Mouse (Mus musculus) forebrain, postnatal 0 days (tissue): Measurements from ENCODE around the gene Rgmb. TPM values are rescaled to one million over a fixed set of nuclear protein-coding genes. Genes with fewer than 3 reads are reported as not detected.

Experiments
- ATAC-seq: fragments of 200-750 bp; cut with Nextera tagmentation; 2 replicates; pipeline ENCODE4 v1.8.0; 2017; ENCODE audit warnings: mild to moderate bottlenecking, moderate library complexity
- DNase-seq: peaks from one replicate; pipeline ENCODE4 v3.0.0-alpha.2; 2015
- H3K27ac ChIP-seq: fragments of 300-500 bp; sonication (generic); 2 replicates; pipeline ENCODE4 v1.5.1; 2014; ENCODE audit warnings: low read depth, mild to moderate bottlenecking, antibody characterized with exemption, low read length, moderate library complexity, mixed read lengths
- H3K27me3 ChIP-seq: fragments of 300-500 bp; sonication (generic); 2 replicates; pipeline ENCODE4 v1.6.1; 2014; ENCODE audit warnings: mild to moderate bottlenecking, low read length, mixed read lengths; ENCODE audit not compliant: insufficient read depth
- H3K36me3 ChIP-seq: fragments of 300-500 bp; sonication (generic); 2 replicates; pipeline ENCODE4 v1.6.1; 2014; ENCODE audit warnings: mild to moderate bottlenecking, moderate library complexity; ENCODE audit not compliant: insufficient read depth
- H3K4me1 ChIP-seq: fragments of 300-500 bp; sonication (generic); 2 replicates; pipeline ENCODE4 v1.6.1; 2014; ENCODE audit warnings: antibody characterized with exemption; ENCODE audit not compliant: insufficient read depth
- H3K4me2 ChIP-seq: fragments of 300-500 bp; sonication (generic); 2 replicates; pipeline ENCODE4 v1.6.1; 2014; ENCODE audit warnings: low read depth, mild to moderate bottlenecking, moderate library complexity
- H3K4me3 ChIP-seq: fragments of 300-500 bp; sonication (generic); 2 replicates; pipeline ENCODE4 v1.5.1; 2014; ENCODE audit warnings: low read depth, low read length, mixed read lengths
- H3K9ac ChIP-seq: fragments of 300-500 bp; sonication (generic); 2 replicates; pipeline ENCODE4 v1.6.1; 2014; ENCODE audit warnings: mild to moderate bottlenecking
- H3K9me3 ChIP-seq: fragments of 300-500 bp; sonication (generic); 2 replicates; pipeline ENCODE4 v1.6.1; 2016; ENCODE audit warnings: low read length
- CTCF ChIP-seq: sonication (generic); IDR thresholded peaks from 2 replicates; pipeline ENCODE4 v1.5.1; 2016; ENCODE audit warnings: antibody characterized with exemption, control low read depth, low read depth
- WGBS: fragments of 180-500 bp; shearing (Covaris S2); extraction: QIAGEN DNeasy Blood & Tissue Kit; methylation state at CpG from one replicate; pipeline ENCODE4 v1.1.7; 2014; 5-methylcytosine and 5-hydroxymethylcytosine counted together
- polyA plus RNA-seq: library from polyadenylated mRNA; unstranded; fragments of >200 nt; fragmentation: Nextera tagmentation; extraction: Ambion mirVana; gene quantifications from 2 replicates; pipeline ENCODE4 v1.2.1, GENCODE M21; 2015
- total RNA-seq: library from RNA; depleted of rRNA; stranded (reverse); fragments of >200 nt; gene quantifications from 2 replicates; pipeline ENCODE4 v1.2.3, GENCODE M21; 2014

Gene Rgmb
- total and polyA plus RNA-seq, 2 experiments from 2014 or later, result 48.1 to 81.4 TPM

- Histone ChIP-seq H3K4me1 (peaks cover 31% of the 10 kb centered on the region), H3K27ac (peak overlapping the region; percentile 59), H3K4me3 (peak overlapping the region; percentile 87), H3K9me3 (no peaks in the 10 kb centered on the region), H3K9ac (peak overlapping the region; percentile 93; the same call in 1 of the 2 replicates), H3K36me3 (no peaks in the 10 kb centered on the region), H3K27me3 (no peaks in the 10 kb centered on the region), H3K4me2 (peak overlapping the region; percentile 79)
- under 1% methylated on average over 18 of the region's 18 CpGs for WGBS
- TF ChIP-seq CTCF, result no peak
- ATAC-seq, result peak; percentile 5
- no peak for DNase-seq
Measured at GRCm38 (mm10) chr17:15826928-15827327, 3.9 kb downstream of the Rgmb start.

GRCm38 (mm10) chr17:15826444-15826909 lies 4.4 kb downstream of the Rgmb start:
- H3K9me3 ChIP-seq, result no peaks in the 10 kb centered on the region
- DNase-seq (peak; percentile 98), ATAC-seq (peak; percentile 95)
- peak overlapping the region; percentile 94 for H3K27ac ChIP-seq
- H3K27me3 ChIP-seq, result no peaks in the 10 kb centered on the region
- 2% methylated on average over 34 of the region's 34 CpGs for WGBS
- H3K36me3 ChIP-seq, result no peaks in the 10 kb centered on the region
- H3K4me1 ChIP-seq, result peaks cover 31% of the 10 kb centered on the region
- H3K4me3 ChIP-seq, result peak overlapping the region; percentile 87
- peak overlapping the region; percentile 93 for H3K9ac ChIP-seq
- peak; percentile 6; the same call in 1 of the 2 replicates for TF ChIP-seq CTCF
- H3K4me2 ChIP-seq, result peak overlapping the region; percentile 79

GRCm38 (mm10) chr17:15825481-15826396 lies 5.1 kb downstream of the Rgmb start:
- ATAC-seq (peak; percentile 52), DNase-seq (peak; percentile 67)
- H3K27ac ChIP-seq, result peak overlapping the region; percentile 94
- no peak for TF ChIP-seq CTCF
- H3K4me3 ChIP-seq, result peak overlapping the region; percentile 87
- H3K9me3 ChIP-seq, result no peaks in the 10 kb centered on the region
- no peaks in the 10 kb centered on the region for H3K36me3 ChIP-seq
- peaks cover 31% of the 10 kb centered on the region for H3K4me1 ChIP-seq
- H3K4me2 ChIP-seq, result peak overlapping the region; percentile 79
- H3K9ac ChIP-seq, result peak overlapping the region; percentile 93
- WGBS, result 1% methylated on average over 93 of the region's 102 CpGs
- no peaks in the 10 kb centered on the region for H3K27me3 ChIP-seq

GRCm38 (mm10) chr17:15824854-15825253 lies 6.0 kb downstream of the Rgmb start:
- Histone ChIP-seq H3K27ac (no peak overlapping the region), H3K4me2 (peak overlapping the region; percentile 79), H3K36me3 (peaks cover 2% of the 10 kb centered on the region; the same call in 1 of the 2 replicates), H3K9me3 (no peaks in the 10 kb centered on the region), H3K4me3 (peak overlapping the region; percentile 87), H3K4me1 (peaks cover 31% of the 10 kb centered on the region), H3K9ac (peak overlapping the region; percentile 93), H3K27me3 (no peaks in the 10 kb centered on the region)
- ATAC-seq (no peak), DNase-seq (no peak)
- no peak for TF ChIP-seq CTCF
- WGBS, result 20% methylated on average over 3 of the region's 3 CpGs

- Histone ChIP-seq H3K4me3 (peak overlapping the region; percentile 87), H3K27me3 (no peaks in the 10 kb centered on the region), H3K4me1 (peaks cover 29% of the 10 kb centered on the region), H3K36me3 (peaks cover 4% of the 10 kb centered on the region; the same call in 1 of the 2 replicates), H3K9ac (peak overlapping the region; percentile 39), H3K9me3 (no peaks in the 10 kb centered on the region), H3K4me2 (peak overlapping the region; percentile 79), H3K27ac (no peak overlapping the region)
- ATAC-seq (no peak), DNase-seq (peak; percentile 32)
- 31% methylated on average over 11 of the region's 11 CpGs for WGBS
- no peak for TF ChIP-seq CTCF
Measured at GRCm38 (mm10) chr17:15824337-15824736, 6.5 kb downstream of the Rgmb start.

- Histone ChIP-seq H3K27me3 (no peaks in the 10 kb centered on the region), H3K27ac (no peak overlapping the region), H3K9me3 (no peaks in the 10 kb centered on the region), H3K4me1 (peaks cover 29% of the 10 kb centered on the region), H3K4me2 (peak overlapping the region; percentile 79), H3K4me3 (peak overlapping the region; percentile 87), H3K9ac (peak overlapping the region; percentile 39), H3K36me3 (peaks cover 4% of the 10 kb centered on the region; the same call in 1 of the 2 replicates)
- no peak for DNase-seq
- TF ChIP-seq CTCF, result no peak
- 19% methylated on average over 3 of the region's 3 CpGs for WGBS
- no peak for ATAC-seq
Measured at GRCm38 (mm10) chr17:15823838-15824237, 7.0 kb downstream of the Rgmb start.

GRCm38 (mm10) chr17:15823215-15823614 lies 7.6 kb downstream of the Rgmb start:
- H3K4me3 ChIP-seq, result peak overlapping the region; percentile 87
- DNase-seq (no peak), ATAC-seq (no peak)
- H3K36me3 ChIP-seq, result peaks cover 4% of the 10 kb centered on the region; the same call in 1 of the 2 replicates
- H3K27ac ChIP-seq, result no peak overlapping the region
- no peak for TF ChIP-seq CTCF
- H3K9me3 ChIP-seq, result no peaks in the 10 kb centered on the region
- no peaks in the 10 kb centered on the region for H3K27me3 ChIP-seq
- H3K4me2 ChIP-seq, result peak overlapping the region; percentile 79
- WGBS, result 53% methylated on average over 5 of the region's 5 CpGs
- peaks cover 29% of the 10 kb centered on the region for H3K4me1 ChIP-seq
- H3K9ac ChIP-seq, result peak overlapping the region; percentile 39; the same call in 1 of the 2 replicates
